Mouse (Mus musculus): ENCODE measurements around the gene Ggt5. TPM values are rescaled to one million over a fixed set of nuclear protein-coding genes. Genes with fewer than 3 reads are reported as not detected.
A peak's percentile ranks its signal among the peaks of the same experiment; 100 is the strongest.

Gene Ggt5
- total RNA-seq, 2 experiments from 2014 or later, result 3.6 to 6.4 TPM

GRCm38 (mm10) chr10:75610486-75610885 is 21.3 kb downstream of the Ggt5 start:
- ATAC-seq (replicated peaks; ENCODE audit: poor library complexity, severe bottlenecking), result no peak

GRCm38 (mm10) chr10:75616044-75616443 is 26.9 kb downstream of the Ggt5 start:
- ATAC-seq (replicated peaks; ENCODE audit: poor library complexity, severe bottlenecking), result no peak

DNA sequence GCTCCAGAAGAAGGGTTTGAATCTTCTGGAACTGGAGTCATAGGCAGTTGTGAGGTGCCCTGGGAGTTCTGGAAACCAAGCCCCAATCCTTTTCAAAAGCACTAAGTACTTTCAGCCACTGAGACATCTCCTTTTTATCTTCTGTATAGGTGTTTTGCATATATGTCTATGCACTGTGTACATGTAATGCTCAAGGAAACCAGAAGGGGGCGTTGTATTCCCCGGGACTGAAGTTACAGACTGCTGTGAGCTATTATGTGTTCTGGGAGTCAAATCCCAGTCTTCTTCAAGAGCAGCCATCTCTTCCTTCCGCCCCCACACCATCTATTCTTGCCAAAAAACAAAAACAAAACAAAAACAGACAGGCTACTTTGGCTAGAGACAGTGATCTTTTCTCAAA is 31.7 kb downstream of the Ggt5 start:
- no peak for ATAC-seq (replicated peaks; ENCODE audit: poor library complexity, severe bottlenecking)

GRCm38 (mm10) chr10:75625920-75626319 is 36.8 kb downstream of the Ggt5 start:
- ATAC-seq (replicated peaks; ENCODE audit: poor library complexity, severe bottlenecking), result no peak

DNA sequence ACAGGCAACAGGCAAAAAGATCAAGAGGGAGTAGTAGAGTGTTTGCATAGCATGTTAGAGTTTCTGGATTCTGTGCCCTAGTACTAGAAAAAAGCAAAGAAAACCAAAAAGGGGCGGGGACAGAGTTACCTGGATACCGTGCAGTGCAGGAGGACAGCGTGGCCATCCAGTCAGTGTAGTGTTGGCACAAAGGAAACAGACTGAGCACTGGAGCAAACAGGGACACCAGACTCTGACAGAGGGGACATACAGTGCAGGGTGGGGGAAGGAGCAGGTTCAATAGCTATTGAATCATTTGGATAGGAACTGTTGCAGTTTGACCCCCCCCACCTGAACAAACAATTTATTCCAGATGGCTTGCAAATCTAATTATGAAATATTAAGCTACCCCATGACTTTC is 37.9 kb downstream of the Ggt5 start:
- no peak for ATAC-seq (replicated peaks; ENCODE audit: poor library complexity, severe bottlenecking)

- no peak for ATAC-seq (replicated peaks; ENCODE audit: poor library complexity, severe bottlenecking)
These were observed 38.4 kb downstream of the Ggt5 start for GRCm38 (mm10) chr10:75627490-75627889.

DNA sequence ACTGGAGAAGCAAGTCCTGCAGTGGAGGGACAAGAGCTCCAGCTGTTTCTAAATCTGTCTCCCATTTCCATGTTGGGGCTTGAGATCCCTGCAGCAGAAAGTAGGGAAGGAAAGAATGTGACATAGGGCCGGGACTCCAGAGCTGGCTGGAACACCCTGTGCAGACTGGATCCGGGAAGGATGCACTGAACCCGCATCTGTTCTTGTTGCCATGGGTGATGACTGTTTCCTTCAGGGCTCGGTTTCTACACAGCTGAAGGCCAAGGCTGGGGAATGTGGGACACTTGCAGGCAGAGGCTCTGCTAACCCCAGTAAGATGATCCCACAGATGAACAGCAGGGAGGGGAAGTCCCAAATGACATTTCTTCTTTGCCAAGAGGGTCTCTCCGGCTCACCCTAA is 43.5 kb downstream of the Ggt5 start:
- ATAC-seq (replicated peaks; ENCODE audit: poor library complexity, severe bottlenecking), result no peak

- ATAC-seq (replicated peaks; ENCODE audit: poor library complexity, severe bottlenecking), result no peak
These were observed 43.9 kb downstream of the Ggt5 start for GRCm38 (mm10) chr10:75633048-75633447.

DNA sequence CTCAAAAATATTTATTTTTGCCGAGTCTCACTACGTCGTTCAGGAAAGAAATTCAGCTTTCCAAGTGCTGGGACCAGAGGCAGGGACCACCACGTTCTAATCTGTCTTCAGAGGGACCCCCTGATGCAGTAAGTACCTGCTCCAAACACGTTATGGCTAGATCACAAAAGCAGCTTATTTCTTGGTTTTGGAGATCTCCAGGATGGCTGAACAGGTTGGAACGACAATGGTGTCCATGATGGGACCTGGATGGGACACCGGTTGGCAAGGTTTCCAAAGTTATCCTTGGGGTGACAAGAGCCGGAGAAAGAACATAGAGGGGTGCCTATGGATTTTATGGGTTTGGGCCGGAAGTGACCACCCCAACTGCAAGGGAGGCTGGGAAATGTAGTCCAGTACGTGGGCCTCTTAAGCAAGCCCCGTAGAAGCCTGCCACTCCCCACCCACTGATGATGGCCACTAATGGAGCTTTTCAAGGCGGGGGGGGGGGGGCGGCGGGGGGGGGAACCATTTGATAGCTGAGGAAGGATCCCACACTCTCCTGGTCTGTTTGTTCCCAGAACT is 44.5 kb downstream of the Ggt5 start:
- no peak for ATAC-seq (replicated peaks; ENCODE audit: poor library complexity, severe bottlenecking)

- no peak for ATAC-seq (replicated peaks; ENCODE audit: poor library complexity, severe bottlenecking)
These were observed 45.5 kb downstream of the Ggt5 start for GRCm38 (mm10) chr10:75634610-75635009.

- ATAC-seq (replicated peaks; ENCODE audit: poor library complexity, severe bottlenecking), result no peak
These were observed 46.0 kb downstream of the Ggt5 start for GRCm38 (mm10) chr10:75635019-75635692.

DNA sequence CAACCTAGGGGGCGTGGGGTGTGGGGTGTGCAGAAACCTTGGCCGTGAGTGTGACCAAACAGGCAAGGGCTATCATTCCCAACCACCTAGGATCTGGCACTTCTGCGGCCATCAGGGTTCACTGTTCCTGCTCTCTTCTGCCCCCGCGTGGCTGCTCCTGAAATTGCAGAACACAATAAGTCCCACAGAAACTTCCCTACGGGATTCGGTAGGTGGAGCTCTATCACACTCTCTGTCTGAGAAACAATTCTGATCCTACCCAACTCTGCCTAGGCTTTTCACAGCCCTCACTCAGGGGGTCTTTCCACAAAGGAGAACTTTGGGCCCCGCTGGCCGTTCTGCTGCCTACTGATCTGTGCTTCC is 46.5 kb downstream of the Ggt5 start:
- ATAC-seq (replicated peaks; ENCODE audit: poor library complexity, severe bottlenecking), result peak; percentile 93

DNA sequence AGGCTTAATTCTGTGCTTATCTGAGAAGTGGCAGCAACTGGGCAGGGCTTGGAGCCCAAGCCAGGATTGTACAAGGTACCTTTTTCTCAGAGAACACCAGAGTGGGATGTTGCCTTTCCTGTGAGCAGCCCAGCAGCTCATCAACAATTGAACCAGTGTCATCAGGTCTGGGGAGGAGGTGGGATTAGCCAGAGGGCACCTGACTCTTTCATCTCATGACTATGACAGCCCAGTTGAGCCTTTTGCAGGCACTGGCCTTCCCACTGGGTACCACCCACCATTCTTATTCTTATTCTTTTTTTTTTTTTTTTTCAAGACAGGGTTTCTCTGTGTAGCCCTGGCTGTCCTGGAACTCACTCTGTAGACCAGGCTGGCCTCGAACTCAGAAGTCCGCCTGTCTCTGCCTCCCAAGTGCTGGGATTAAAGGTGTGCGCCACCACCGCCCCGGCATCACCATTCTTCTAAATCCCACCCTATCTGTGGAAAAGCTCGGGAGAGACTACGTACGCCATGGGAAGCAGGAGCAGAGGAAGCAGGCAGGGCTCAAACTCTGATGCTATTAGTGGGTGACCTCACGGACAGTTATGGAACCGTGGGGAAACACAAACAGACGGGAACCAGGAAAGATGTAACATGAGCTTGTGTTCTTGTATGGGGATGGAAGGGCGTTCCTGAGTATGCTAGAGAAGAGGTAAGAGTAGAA is 47.1 kb downstream of the Ggt5 start:
- no peak for ATAC-seq (replicated peaks; ENCODE audit: poor library complexity, severe bottlenecking)

DNA sequence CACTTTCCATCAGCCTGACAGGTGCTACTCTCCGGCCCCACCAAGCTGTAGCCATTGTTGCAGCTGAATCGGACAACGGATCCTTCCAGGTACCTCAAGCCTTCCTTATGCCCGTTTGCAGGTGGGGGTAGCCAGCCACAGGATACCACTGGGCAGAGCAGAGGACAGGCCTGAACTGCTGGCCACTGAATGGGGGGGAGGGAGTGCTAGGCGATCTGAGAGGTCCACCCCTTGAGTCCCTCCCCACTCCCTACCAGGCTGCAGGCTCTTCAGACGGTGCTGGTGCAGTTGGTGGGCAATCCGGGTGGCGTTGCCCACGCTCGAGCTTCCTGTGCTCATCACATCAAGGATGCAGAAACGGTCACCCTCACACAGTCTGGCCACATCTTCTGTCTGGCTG is 48.6 kb downstream of the Ggt5 start:
- ATAC-seq (replicated peaks; ENCODE audit: poor library complexity, severe bottlenecking), result no peak

DNA sequence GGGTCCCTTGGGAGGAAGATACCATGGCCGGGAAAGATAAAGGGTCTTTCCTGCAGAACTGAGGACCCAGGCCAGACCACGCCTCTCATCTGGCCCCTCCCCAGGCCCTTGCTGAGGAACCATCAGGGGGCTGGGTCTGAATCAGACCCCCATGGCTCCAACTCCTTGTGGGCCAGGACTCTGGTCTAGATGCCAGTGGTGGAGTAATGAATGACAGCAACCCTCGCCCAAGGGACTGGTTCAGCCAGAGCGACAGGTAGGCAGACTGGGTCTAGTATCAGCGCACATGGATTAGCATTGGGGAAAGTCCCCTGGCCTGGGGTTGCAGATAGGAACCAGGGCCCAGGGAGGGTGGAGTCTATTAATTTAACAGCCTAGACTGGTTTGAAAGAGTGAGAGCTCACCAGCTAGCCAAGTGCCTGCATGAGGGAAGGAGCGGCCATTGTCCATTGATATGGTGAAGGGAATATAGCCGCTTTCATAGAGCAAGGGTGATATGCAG is 52.6 kb downstream of the Ggt5 start:
- no peak for ATAC-seq (replicated peaks; ENCODE audit: poor library complexity, severe bottlenecking)

- ATAC-seq (replicated peaks; ENCODE audit: poor library complexity, severe bottlenecking), result no peak
These were observed 53.3 kb downstream of the Ggt5 start for GRCm38 (mm10) chr10:75642436-75642835.

- no peak; the same call in 1 of the 2 replicates for ATAC-seq (replicated peaks; ENCODE audit: poor library complexity, severe bottlenecking)
These were observed 53.8 kb downstream of the Ggt5 start for GRCm38 (mm10) chr10:75642891-75643290.

DNA sequence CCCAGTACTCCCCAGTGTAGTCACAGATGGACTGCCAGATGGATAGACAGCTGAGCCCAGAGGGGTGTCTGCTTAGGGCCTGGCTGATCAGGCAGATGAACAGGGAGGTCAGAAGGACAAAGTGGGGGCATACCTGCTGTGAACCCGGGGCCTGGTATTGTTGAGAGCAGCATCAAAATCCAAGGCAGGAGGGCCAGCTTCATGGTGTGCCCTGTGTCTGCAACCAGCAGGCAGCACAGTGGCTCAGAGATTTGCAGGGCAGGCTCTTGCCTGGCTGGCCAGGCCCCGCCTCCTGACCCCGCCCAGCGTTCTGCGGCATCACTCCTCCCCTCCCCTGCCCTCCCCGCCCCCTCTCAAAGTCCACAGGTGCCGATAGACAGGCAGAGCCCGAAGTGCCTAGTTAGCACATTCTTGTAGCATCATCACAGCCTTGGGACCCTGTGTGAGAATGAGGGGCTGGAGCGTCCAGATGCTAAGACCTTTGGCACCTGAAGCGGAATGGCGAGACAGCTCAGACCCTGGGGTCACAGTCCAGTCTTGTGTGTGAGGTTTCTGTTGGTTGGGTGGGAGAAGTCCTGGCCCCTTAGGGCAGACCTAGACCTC is 54.7 kb downstream of the Ggt5 start, which contains the start of gene Susd2:
TSS of gene Susd2 (minus strand) at position 268 of the 603 bp plus-strand sequence.
- ATAC-seq (replicated peaks; ENCODE audit: poor library complexity, severe bottlenecking), result no peak; the same call in 1 of the 2 replicates

DNA sequence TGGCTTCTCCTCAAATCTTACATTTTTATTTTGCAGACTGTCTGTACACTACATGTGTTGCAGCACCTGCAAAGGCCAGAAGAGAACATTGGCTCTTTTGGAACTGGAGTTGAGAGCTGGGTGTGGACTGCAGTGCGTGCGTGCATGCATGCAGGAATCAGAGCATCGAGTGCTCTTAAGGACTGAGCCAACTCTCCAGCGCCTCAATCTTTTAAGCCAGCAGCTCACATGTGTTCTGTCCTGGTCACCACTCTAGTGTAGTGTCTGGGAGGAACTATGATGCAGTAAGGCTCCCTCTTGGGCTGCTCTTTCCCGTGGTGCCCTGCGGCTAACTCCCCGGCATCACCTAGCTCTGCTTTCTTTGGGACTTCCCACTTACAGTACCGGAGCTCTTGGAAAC is 56.5 kb downstream of the Ggt5 start:
- ATAC-seq (replicated peaks; ENCODE audit: poor library complexity, severe bottlenecking), result no peak

- no peak for ATAC-seq (replicated peaks; ENCODE audit: poor library complexity, severe bottlenecking)
These were observed 57.3 kb downstream of the Ggt5 start for GRCm38 (mm10) chr10:75646406-75646805.

DNA sequence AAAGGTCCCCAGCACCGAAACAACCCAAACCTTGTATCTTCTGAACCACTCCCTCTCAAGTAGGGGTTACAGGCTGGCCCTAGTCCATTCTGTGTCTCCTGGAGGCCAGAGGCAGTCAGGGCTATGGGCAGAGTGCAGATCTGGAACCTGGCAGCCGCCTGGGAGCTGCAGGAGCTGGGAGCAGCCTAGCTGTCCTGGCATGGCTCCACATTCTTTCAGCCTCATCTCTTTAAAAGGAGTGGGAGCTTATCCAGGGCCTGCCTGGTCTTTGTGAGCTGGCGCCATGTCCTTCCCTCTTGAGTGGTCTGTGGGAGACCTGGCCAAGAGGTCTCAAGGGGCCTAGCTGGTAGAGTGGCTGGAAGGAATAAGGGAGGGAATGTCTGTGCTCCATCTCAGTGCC is 58.2 kb downstream of the Ggt5 start:
- ATAC-seq (replicated peaks; ENCODE audit: poor library complexity, severe bottlenecking), result no peak
